Mouse (Mus musculus) C2C12 (cell line): ENCODE data around the gene Utp14a.

Source experiments
- CEBPB ChIP-seq: IDR thresholded peaks from one replicate; pipeline ENCODE4 v1.6.1; 2011; ENCODE audit warnings: low read depth, mild to moderate bottlenecking, control low read depth, moderate library complexity
- CTCF ChIP-seq: IDR thresholded peaks from one replicate; pipeline ENCODE4 v1.5.1; 2011; ENCODE audit not compliant: control insufficient read depth, insufficient read depth, insufficient read length
- MAX ChIP-seq: IDR thresholded peaks from one replicate; pipeline ENCODE4 v1.6.1; 2011; ENCODE audit warnings: mild to moderate bottlenecking, control low read depth
- USF1 ChIP-seq: IDR thresholded peaks from one replicate; pipeline ENCODE4 v1.6.1; 2011; ENCODE audit warnings: low read depth, mild to moderate bottlenecking, control low read depth, moderate library complexity

GRCm38 (mm10) chrX:48317444-48317843 is 60.8 kb downstream of the Utp14a start:
- TF ChIP-seq CTCF (no peak), USF1 (no peak), CEBPB (no peak), MAX (no peak)
